Mouse (Mus musculus) bone marrow macrophage, adult 2 months (primary cell): ENCODE data around the gene Ncoa4.

Experiments used
- CTCF ChIP-seq: IDR thresholded peaks from 2 replicates; pipeline ENCODE4 v1.5.1; 2012; ENCODE audit warnings: low read depth, mild to moderate bottlenecking, low read length, moderate library complexity
- POLR2A ChIP-seq: IDR thresholded peaks from 2 replicates; pipeline ENCODE4 v1.6.1; 2012; ENCODE audit warnings: mild to moderate bottlenecking, low read depth, low read length, borderline replicate concordance

DNA sequence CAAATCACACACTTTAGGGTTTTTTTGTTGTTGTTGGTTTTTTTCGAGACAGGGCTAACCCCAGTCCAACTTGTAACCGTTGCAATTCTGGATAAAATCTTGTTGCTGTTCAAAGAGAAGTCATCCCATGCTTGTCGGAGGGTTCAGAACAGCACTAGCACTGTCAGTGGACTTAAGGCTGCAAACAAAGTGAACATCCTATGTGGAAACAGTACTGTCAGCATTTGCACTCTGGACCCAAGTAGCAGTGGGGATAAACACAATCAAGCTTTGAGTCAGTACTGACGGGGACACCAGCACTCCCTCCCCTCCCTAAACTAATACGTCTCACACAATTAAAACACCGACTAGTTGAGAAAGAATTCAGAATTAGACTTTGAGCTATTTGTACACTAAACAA is 21.2 kb downstream of the Ncoa4 start:
- TF ChIP-seq CTCF (no peak), POLR2A (no peak)
